Mouse (Mus musculus) 3134 (cell line): ENCODE data around the gene Kbtbd6.

ENCODE experiments used
- DNase-seq: peaks from one replicate; pipeline ENCODE4 v3.0.0-alpha.2; 2011; ENCODE audit warnings: low spot score; ENCODE audit not compliant: insufficient read length; ENCODE audit errors: extremely low read depth

Kbtbd6 gene

DNA sequence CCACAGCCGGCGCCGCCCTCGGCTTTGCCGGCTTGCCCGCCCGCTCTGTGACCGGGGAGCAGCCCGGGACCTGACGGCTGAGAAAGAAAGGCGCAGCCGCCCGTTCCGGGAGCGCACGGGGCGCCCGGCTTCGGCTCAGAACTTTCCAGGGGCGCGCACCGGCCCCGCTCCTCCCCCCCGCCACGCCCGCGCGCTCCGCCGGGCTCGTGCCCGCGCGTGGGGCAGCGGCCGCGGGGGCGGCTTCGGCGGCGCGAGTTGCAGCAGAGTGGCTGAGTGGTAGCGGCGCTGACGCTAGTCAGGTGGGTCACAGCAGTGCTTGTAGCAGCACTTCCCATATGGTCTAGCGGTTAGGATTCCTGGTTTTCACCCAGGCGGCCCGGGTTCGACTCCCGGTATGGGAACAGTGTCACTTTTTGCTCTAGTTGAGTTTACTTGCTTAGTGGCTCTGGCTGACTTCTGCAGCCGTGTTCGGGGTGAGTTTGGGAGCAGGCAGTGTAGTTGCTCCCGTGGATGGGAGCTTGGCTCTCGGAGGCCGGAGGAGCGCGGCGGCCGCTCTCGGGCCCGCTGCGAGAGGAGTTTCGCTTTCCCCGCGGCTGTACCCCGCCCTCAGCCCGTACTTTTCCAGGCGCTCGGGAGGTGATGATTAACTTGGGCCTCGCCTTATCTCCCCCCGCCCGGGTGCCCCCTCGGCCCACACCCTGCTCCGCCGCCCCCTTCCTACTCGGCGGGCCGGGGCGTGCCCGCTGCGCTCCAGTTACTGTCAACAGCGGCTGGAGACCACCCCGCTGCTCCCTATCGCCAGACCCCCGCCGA, 29.9 kb downstream of the Kbtbd6 start, which contains the start of gene Wbp4:
Wbp4 (minus strand) TSS at position 182 of the 813 bp plus-strand sequence.
- DNase-seq: peak; percentile 90

DNA sequence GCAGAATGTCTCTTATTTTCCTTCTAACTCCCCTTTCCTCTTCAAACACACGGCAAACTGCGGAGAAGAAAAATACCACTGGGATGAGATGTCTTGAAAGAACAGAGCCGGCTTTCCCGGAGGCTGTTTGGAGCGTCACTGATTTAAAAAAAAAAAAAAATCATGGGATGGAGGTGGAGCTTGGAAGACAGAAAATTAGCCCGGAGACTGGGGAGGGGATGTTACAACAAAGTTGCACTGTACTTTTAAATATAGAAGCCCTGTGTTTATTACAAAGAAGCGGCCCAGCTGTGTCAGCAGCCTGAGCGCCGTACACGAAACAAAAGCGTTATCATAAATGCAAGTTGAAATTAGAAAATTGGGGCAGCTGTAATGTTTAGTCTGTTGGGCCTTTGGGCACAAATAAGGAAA, 30.6 kb downstream of the Kbtbd6 start:
- DNase-seq: no peak

DNA sequence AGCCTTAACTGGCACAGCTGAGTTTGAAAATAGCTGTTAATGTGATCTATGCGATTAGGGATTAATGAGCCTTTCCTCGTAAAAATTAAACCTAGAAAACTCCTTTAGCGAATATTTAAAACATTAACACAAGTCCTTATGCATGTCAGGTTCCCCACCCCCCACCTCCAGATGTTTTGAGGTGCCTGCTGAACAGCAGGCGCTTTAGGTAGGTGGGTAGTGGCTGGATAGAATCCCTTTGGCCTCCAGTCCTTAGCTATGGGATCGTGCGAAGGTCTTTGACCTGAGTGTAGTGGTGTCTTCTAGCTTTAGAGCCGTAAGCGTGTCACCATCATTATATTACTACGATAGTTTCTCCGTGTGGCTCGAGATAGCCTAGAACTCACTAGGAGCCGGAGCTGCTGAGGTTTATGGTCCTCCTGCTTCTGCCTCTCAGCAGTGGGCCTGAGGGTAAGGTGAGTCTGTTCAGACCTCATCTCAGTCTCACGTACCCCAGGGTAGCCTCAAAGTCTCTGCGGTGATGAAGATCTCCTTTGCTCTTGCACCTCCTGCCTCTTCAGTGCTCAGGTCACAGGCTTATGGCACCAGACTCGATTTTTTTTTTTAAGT, 31.2 kb downstream of the Kbtbd6 start:
- DNase-seq: no peak

DNA sequence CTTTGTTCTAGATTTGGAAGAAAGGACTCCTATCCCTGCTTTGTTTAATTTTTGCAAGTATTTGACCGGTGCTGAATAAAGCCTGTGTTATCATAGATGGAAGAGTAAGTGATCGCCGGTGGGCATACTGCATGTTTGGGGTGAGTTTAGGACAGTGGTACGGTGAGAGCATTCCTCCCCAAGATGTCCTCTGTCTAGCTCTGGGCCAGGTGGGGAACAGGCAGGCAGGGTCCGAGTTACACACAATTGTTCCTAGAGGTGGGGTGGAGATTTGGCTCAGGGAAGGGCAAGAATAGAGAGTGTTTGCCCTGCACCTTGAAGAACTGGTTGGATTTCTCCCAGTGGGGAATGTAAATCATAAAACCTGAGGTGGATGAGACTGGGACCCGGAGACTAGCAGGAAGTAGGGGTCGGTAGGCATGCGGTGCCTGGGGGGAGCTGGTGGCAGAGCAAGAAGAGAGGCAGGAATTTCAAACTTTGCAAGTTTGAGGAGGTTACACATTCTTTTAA, 32.0 kb downstream of the Kbtbd6 start:
- DNase-seq: no peak

DNA sequence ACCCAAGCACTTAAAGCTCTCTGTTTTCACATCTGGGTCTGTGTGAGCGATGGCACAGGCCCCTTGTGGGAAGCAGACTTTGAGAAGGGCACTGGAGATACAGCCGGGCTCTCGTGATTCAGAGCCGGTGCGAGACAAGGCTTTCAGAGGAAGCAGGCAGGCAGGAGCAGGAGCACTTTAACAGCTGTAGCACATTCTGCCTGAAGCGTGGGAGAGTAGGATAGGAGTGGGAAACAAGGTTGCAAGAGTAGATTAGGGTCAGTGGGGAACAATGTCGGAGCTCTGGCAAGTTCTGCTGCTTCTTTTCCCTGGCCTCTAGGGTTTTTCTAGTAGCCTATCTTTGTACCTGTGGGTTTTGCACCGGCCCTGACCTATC, 35.0 kb downstream of the Kbtbd6 start:
- no peak for DNase-seq

DNA sequence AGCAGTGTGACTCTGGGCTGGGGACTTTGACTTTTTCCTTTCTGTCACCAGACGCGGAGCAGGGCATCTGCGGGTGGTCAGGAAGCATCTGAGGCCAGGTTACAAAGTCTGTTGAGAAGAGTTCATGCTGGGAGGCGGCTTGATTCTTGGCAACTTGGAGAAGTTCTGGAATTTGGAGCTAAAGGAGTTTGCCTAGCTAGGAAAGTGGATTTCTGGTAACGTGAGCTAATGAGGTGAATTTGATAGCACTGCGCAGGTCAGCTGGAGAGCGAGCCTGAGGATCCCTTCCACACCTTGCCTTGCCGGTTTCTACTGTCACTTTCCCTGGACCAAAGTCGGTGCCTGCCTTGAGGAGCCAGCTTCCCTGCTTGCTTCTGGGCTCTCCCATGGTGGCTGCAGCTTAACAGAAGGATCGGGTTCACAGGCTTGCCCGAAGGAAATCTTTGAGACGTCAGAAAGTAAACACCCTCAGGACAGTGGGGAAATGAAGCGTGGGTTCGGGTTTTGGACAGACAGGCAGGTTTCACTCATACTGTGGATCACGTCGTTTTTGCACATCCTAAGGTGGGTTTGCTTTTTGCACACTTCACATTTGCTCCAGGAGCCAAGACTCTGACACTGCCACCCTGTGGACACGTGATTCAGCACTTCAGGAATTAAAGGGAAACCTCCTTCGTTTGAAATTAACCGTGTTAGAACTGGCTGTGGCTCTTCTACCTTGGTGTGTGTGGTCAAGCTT, 35.5 kb downstream of the Kbtbd6 start:
- no peak for DNase-seq

- no peak for DNase-seq
These were observed 36.9 kb downstream of the Kbtbd6 start for GRCm38 (mm10) chr14:79488531-79488930.

DNA sequence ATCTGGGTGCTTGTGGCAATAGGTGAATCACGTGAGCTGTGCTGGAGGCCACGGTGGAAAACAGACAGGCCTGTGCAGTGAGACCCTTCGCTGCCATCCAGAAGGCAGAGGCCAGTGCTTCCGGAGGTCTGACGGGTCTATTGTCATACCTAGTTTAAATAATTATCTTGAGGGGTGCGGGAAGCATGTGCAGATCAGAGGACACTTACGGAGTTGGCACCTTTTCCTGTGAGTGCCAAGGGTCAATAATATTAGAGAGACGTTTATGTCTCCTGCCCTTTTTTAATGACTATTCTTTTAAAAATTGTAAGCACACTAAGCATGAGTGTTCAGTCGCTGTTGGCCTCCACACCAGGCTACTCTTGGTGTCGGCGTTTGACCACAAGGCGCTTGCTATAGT, 37.5 kb downstream of the Kbtbd6 start:
- no peak for DNase-seq

DNA sequence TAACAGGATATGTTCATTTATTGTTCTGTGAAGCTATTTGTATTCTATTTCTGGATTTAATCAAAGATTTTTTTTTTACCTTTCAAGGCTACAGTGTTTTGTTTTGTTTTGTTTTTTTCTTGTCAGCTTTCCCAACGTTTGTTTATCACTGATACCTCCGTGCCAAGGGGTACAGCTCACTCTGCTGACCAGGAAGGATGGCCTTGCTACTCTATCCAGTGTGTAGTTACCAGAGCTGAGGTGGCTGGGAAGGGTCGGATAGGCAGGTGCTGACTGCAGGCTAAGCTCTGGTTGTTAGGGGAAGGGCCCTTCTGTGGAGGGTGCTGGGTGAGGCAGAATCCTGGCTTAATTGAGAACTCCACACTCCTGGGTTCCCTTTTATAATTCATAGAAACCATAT, 38.6 kb downstream of the Kbtbd6 start:
- DNase-seq: no peak

GRCm38 (mm10) chr14:79494349-79494748, 42.7 kb downstream of the Kbtbd6 start:
- no peak for DNase-seq

DNA sequence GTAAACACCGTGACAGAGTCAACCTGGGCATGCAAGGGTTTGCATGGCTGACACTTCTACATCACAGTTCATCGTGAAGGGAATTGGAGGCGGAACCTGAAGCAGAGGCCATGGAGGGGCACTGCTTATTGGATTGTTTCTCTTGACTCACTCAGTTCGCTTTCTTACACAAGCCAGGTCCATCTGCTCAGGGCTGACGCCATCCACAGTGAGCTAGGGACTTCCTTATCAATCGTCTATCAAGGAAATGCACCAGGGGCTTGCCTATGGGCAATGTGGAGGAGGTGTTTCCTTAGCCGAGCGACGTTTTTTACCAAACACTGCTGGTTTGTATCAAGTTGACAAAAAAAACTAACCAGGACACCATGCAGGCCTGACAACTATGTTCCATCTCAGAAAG, 47.7 kb downstream of the Kbtbd6 start:
- DNase-seq: no peak

GRCm38 (mm10) chr14:79500756-79501155, 49.1 kb downstream of the Kbtbd6 start:
- DNase-seq: no peak

GRCm38 (mm10) chr14:79503371-79504075, 51.9 kb downstream of the Kbtbd6 start:
- DNase-seq: peak; percentile 24
